Mouse (Mus musculus) common myeloid progenitor, adult 5-6 weeks (primary cell): ENCODE data around the gene Gsx2. TPM values are rescaled to one million over a fixed set of nuclear protein-coding genes. Genes with fewer than 3 reads are reported as not detected.
A peak's percentile ranks its signal among the peaks of the same experiment; 100 is the strongest.

Experiments used
- ATAC-seq: replicated peaks from 2 replicates; pipeline ENCODE4 v1.8.0; 2016; ENCODE audit warnings: low read depth, mild to moderate bottlenecking, moderate TSS enrichment, inconsistent platforms; ENCODE audit not compliant: poor library complexity, severe bottlenecking
- total RNA-seq: library from RNA; stranded (forward); fragments of 200-1000, 187-1606 nt; gene quantifications from 2 replicates; pipeline ENCODE4 v1.2.3, GENCODE M21; 2017

The Gsx2 gene
- not detected in 2 replicates for total RNA-seq

DNA sequence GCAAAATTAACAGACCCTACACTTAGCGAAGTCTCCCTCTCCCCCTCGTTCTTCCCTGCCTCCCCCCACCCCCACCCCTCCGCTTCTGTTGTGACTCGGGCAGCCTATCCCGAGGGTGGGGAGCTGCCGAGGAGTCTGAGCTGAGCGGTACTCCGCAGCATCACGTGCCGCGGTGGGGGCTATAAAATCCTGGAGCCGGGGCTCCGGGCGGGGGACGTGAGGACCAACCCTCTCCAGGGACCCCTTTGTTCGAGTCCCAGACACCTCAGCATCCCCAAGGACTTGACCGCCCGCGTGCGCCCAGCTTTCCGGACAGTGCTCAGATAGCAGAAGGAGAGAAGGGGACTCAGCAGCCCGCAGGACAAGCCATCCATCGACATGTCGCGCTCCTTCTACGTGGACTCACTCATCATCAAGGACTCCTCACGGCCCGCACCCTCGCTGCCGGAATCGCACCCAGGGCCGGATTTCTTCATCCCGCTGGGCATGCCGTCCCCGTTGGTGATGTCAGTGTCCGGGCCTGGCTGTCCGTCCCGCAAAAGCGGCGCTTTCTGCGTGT, at the start of gene Gsx2:
Gene Gsx2 (plus strand): TSS at position 219 of the 559 bp plus-strand sequence.
- no peak for ATAC-seq

DNA sequence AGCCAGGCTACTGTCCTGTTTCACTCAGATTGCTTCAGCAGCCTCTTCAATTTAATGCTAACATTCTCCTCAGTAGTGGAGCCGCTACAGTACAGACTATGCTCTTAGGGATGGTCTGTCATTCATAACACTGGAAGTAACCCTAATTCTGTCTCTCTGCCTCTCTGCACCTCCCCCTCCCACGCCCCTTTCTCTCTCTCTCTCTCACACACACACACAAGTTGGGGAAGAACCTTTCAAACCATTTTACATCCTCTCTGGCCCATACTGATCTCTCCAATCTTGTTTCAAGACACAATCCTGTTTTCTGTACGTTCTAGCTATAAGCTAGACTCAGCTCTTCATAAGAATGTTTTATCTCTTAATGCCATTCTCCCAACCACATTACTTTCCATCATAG, 39.9 kb upstream of the Gsx2 start:
- ATAC-seq, result no peak

- ATAC-seq, result no peak
These were observed 36.1 kb upstream of the Gsx2 start for GRCm38 (mm10) chr5:75039307-75039706.

DNA sequence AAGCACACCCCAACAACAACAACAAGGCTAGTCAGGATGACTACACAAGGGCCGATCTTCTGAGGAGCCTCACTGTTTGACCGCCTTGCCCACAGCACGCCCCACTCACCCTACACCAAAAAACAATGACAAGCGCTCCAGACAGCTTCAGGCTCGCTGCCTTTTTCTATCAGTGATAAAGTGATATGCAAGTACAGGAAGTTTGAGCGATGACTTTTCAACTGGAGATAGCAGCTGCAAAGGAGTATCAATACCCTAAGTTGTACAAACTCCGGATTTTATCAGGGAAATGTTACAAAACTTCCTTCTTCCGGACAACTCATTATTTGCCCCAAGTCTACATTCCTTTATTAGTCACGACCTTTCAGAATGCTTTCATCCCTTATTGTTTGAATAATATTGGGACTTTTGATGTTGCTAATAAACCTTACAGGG, 32.4 kb upstream of the Gsx2 start:
- no peak for ATAC-seq

GRCm38 (mm10) chr5:75043621-75044301, 31.6 kb upstream of the Gsx2 start:
- peak; percentile 20; the same call in 1 of the 2 replicates for ATAC-seq

DNA sequence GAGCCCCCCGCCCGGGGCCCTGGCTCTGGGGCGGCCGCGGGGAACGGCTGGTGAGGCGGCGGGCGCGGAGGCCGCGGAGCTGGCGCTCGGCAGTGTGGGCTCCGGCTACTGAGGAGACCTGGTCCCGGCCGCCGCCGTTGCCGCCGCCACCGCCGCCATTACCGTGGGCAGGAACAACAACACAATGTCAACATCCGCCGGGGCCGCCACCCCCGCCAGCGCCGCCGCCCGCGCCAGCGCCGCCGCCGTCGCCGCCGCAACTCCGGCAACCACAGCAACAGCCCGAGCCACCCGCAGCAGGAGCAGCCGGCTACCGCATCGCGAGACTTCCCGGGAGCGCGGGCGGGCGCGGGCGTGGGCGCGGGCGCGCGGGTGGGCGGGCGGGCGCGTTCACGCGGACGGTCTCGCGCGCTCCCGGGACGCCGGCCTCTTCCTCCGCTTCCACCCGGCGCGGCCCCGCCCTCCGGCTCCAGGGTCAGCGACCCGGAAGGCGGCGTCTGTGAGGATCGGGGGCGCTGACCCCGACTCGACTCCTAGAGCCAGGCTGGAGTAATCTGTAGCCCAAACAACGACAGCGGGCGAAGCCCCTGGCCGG, 31.0 kb upstream of the Gsx2 start, which contains the start of gene Chic2:
Gene Chic2 (minus strand): TSS at position 465 of the 595 bp plus-strand sequence.
- ATAC-seq, result peak; percentile 71

DNA sequence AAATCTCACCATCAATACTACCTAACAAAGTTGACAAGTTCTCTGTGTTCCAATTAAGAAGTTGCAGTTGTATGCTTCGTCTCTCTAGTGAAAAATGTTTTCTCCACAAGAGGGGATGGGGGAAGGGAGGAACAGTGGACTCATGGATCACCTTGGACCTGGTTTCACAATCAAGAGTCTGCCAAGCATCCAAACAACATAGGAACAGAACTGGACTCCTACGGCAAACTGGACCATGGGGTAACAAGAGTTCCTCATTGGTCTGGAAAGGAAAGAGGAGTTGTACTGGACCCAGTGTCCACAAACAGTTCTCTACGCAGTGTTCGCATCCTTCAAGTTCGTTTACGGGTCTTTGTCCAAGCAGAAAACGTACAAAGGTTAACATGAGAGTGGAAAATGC, 30.0 kb upstream of the Gsx2 start:
- no peak for ATAC-seq

- no peak for ATAC-seq
These were observed 28.6 kb upstream of the Gsx2 start for GRCm38 (mm10) chr5:75046681-75047321.

GRCm38 (mm10) chr5:75051109-75051508, 24.3 kb upstream of the Gsx2 start:
- ATAC-seq, result peak; percentile 58; the same call in 1 of the 2 replicates

DNA sequence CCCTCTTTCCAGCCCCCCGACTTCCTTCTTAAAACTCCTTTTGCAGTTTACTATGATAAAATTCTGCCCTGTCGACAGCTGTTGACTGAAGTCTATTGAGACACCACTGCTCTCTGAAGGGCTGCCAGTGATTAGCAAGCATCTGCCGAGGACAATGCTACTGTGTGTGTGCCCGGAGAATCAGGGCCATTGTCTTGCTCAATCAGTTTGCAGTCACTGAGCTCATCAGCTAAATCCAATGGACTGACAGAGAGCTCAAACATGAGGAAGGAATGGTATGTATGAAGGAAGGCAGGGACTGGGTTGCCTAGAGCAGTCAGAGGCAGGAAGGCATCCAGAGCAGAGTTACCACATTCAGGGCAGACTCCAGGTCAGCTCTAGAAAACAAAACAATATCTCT, 12.2 kb upstream of the Gsx2 start:
- no peak for ATAC-seq

- ATAC-seq, result peak; percentile 45
These were observed 8.7 kb upstream of the Gsx2 start for GRCm38 (mm10) chr5:75066715-75067114.

DNA sequence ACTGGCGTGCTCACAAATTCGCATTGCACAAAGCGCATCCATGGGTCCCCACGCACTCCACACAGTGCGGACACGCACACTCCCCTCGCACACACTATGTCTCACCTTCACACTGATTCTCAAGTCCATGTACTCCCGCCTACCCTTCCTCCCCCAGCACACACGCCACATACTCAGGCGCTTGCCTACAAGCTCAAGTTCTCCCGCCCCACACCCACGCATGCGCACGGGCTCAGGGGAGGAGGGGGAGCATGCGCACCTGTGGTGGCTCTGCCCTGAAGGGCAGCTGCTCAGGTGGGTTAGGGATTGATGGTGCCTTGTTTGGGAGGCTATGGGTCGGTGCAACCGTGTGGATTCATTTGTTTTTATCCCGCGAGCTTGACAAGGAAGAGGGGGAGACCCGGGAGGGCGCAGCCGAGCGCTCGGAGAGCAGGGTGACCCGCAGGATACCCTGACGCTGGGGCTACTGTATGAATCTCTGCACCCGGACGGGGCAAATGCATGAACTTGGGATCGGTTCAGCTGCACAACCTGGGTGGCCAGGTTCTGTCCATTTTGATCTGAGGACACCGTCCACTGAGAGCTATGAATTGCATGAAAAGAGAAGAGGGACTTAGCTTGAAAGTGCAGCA, 8.2 kb upstream of the Gsx2 start:
- peak; percentile 62 for ATAC-seq

- no peak for ATAC-seq
These were observed 5.3 kb upstream of the Gsx2 start for GRCm38 (mm10) chr5:75070132-75070531.

DNA sequence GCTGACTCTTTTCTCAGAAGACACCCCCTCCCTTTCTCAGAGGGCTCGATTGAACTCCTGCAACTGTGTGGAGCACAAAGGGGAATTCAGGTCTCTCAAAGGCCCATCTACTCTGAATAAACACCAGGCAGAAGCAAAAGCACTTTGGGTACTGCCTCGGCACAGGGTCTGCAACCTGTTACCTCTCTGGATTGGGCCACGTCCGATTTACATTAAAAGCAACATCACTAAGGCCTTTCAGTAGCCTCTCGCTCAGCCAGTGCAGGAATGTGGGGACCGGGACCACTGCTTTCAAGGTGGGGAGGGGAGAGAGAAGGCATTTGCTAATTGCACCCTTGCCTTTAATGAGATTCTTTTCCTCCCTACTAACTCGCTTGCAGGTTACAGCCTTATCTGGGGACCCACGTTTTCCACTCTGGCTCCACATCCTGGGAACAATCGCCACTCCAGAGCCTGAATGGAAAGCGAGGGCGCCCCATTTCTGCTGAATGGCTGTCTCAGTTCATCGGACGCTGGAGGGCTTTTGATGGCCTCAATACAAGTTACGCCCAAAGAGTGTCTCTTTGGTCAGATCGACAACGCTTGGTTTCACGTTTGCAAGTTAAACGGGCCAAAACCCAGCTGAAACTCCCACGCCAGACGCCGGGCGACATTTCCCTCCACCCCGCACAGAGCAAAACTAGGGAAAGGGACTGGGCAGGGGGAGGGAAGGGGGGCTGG, 4.6 kb upstream of the Gsx2 start:
- ATAC-seq, result no peak

DNA sequence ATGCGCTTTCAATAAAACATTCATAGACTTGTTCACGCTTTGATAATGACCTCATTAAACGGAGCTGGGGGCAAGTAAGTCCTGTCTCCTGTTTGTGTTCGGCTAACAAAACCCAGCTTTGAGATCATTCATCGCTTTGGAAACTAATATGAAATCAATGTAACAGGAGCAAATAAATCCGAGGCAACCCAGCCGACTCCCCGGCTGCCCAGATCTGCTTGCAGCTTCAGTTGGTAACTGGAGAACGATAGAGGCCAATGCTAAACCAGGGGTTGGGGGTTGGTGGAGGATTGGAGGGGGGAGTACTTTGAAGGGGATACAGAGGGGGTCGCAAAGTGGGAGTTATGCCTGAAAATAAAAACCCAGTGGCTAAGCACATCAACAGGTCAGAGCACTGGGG, 3.5 kb upstream of the Gsx2 start:
- ATAC-seq, result no peak

- ATAC-seq, result no peak
These were observed 2.9 kb upstream of the Gsx2 start for GRCm38 (mm10) chr5:75072532-75072931.

DNA sequence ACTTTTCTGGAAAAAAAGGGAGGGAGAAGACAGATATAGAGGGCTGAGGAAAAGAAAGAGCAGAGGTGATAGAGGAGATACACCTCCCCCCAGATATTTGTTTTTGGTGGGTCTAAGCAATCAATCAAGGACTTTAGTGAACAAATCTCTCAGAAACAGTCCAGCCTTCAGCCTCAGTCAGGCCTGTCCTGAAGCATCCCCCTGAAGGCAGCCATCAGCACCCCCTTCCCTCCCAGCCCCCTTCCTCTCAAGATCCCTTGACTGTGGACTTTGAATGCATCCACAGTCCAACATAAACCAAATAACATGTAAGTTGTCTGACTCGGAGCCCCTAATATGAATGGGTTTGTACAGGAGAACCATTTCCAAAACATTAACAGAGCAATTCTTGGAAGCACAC, 2.2 kb upstream of the Gsx2 start:
- no peak for ATAC-seq

DNA sequence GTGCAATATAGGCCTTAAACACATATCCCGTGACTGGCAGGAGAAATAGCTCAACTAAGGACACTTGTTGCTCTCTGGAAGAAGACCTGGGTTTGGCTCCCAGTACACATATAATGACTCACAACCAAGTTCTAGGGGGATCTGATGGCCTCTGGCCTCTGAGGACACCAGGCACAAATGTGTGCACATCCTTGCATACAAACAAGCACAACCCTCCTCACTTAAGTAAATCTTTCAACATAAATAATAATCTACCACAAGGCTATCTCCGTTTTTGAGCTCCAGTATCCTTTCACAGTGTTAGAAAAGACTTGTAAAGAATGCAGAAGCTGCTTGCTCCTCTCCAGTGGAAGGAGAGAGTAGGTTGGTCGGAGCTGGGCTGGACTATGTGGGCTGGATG, 1.7 kb upstream of the Gsx2 start:
- no peak for ATAC-seq

DNA sequence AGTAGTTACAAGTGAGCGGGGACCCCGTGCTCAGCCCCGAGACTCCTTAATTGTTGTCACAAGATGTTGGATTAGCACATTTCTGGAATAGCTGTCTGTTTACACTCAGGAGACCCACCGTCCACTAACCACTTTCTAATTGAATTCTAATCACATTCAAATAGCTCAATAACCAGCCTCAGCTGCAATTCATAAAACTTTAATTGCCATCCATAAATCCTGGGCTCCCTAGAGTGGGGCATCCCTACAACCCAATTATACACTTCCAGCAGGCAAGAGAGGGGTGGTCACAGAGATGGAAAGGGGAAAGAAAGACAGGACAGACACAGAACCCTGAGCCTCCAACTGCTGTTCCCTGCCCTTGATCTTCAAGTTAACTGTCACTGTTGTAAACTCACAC, 1.3 kb upstream of the Gsx2 start:
- ATAC-seq, result no peak
